Mouse (Mus musculus): ENCODE measurements around the gene Rab9.

The Rab9 gene

DNA sequence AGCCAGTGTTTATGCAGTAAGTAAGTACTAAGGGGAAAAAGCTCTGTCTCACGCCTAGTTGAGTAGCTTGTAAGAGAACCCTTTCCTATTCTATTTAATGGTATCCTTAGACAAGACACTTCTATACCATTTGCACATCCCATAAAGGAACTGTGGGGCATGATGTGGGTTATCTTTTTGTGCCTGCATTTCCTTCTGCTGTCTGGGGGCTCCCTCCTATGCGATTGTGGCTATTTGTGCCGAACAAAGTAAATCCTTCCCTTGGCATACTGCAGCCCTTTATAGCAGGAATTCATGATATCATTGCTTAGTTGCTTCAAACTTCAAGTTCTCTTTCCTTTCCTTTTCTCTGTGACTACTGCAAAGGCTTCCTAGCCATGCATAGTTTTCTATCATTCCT is 35.1 kb downstream of the Rab9 start:
- no peak for DNase-seq (ENCODE audit: low read depth)

DNA sequence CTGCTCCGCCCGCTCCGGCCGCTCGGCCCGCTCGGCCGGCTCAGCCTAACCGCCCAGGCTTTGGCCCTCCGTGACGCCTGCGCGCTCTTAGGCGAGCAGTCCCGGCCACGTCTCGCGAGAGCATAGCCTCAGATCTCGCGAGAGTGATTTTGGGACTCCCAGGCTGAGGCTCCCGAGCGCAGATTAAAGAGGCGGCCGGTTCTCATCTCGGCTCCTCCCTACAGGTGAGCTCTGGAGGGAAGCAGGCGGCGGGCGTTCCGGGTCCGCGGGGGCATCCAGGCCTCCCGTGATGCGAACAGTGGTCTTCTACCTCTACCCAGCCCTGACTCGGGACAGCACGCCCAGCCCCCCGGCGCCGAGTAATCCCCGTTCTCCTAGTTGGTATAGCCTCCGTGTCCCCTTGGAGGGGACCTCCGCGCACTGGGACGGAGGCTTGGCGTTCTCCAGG is 39.0 kb downstream of the Rab9 start, which contains the start of gene Ofd1:
Ofd1 (minus strand) TSS at position 89 of the 448 bp plus-strand sequence.
- DNase-seq (ENCODE audit: low read depth): peak; percentile 96

DNA sequence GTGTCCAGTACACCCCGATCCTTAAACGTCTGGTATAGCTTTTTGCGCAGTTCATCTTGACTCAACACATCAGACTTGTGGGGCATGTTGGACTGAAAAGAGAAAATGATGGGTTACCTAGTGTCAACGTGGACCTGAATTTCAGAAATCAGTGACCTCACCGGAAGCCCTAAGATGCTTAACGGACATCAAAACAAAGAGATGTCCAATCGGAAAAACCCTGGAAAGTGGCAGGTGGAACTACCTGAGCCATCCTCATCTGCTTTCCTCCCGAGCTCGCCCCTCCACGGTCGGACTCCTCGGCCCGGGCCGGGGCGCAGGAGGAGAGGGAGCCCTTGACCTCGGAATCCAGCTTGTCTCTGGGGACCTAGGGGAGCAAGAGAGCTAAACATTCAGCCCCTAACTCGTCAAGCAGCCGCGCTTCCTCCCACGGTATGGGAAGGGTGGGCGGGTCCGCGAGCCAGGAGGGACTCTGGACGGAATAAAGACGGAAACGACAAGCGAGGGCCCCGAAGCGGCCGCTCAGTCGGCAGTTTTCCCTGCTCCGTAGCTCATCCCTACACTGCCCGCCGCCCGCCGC is 39.5 kb downstream of the Rab9 start, which contains the start of gene Trappc2:
Trappc2 (plus strand) TSS at position 539 of the 580 bp plus-strand sequence.
- DNase-seq (ENCODE audit: low read depth): no peak

DNA sequence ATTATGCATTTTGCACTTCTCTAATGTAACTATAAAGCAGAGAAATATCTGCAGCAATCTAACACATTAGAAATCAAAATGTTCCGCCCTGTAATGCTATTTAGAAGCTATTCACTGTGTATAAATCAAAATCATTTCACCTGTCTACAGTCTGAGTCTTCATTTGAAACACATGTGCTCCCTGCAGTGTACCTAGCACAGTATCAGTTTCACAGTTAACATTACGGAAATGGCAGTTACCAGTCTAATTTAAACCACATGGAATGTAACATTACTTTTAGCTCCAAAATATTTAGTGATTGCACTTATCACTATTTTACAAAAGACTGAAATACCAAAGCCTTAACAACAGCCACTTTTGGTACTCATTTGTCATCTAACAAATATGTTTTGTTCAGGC is 44.9 kb downstream of the Rab9 start:
- DNase-seq (ENCODE audit: low read depth): no peak

DNA sequence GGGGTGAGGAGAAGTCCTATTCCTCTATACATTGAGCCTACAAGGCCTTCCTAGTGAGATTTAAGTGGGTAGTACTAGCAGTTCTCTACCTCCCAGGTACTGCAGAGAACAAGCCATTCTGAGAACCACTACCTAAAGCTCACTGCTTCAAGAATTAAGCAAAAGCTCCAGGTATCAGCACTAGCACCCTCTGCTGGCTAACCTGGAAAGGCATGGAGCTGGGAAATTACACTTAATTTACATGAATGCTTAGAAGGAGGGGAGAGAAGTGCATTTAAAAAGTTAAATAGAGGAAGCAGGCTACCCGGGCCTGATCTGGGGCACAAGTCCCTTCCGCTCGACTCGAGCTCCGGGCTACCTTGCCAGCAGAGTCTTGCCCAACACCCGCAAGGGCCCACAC is 63.5 kb downstream of the Rab9 start:
- DNase-seq (ENCODE audit: low read depth): peak; percentile 31

DNA sequence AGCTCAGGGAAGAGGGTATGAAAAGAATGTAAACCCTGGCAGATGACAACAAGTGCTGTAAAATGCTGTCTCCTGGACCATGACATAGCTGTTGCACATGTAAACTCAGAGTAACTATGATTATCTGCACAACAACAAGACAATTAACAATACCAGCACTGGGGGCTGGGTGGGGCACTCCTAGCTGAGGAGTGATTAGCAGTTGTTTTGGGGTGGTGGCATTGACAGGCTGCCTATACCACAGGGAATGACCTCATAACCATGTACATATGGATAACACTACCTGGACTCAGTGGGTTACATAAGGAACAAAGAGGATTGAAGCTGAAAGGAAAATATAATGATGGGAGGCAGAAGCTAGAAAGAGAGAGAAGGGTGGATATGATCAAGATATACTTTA is 71.8 kb downstream of the Rab9 start:
- no peak for DNase-seq (ENCODE audit: low read depth)

Data from NIH3T3 (cell line).